Mouse (Mus musculus) ES-CJ7 (cell line): Measurements from ENCODE around the gene Ciao2b.
A peak's percentile ranks its signal among the peaks of the same experiment; 100 is the strongest.
"Not testable (repeated sequence)": the region's sequence is repeated elsewhere in the genome, so short reads cannot be mapped to it uniquely, and the experiment has no call there.

ENCODE experiments used
- DNase-seq: peaks from one replicate; pipeline ENCODE4 v3.0.0; 2011; ENCODE audit warnings: low read depth, low spot score

The Ciao2b gene

GRCm38 (mm10) chr8:104641426-104642323 lies at the start of gene Ciao2b:
Gene Ciao2b, minus strand, starts transcription at chr8:104641965.
- DNase-seq, result peak; percentile 91

- no peak for DNase-seq
Measured at GRCm38 (mm10) chr8:104688433-104688832, 46.7 kb upstream of the Ciao2b start.

GRCm38 (mm10) chr8:104655614-104656013 lies 13.8 kb upstream of the Ciao2b start:
- no peak for DNase-seq

GRCm38 (mm10) chr8:104654984-104655383 lies 13.2 kb upstream of the Ciao2b start:
- DNase-seq, result peak; percentile 97

- not testable (repeated sequence) for DNase-seq
Measured at GRCm38 (mm10) chr8:104644187-104644586, 2.4 kb upstream of the Ciao2b start.

GRCm38 (mm10) chr8:104642324-104642654 lies 524 bp upstream of the Ciao2b start:
- no peak for DNase-seq

GRCm38 (mm10) chr8:104640831-104641370 lies 864 bp downstream of the Ciao2b start:
- no peak for DNase-seq

GRCm38 (mm10) chr8:104640241-104640640 lies 1.5 kb downstream of the Ciao2b start:
- DNase-seq, result no peak

GRCm38 (mm10) chr8:104638010-104638409 lies 3.8 kb downstream of the Ciao2b start:
- DNase-seq, result no peak

GRCm38 (mm10) chr8:104635004-104635710 lies 6.6 kb downstream of the Ciao2b start:
- DNase-seq, result no peak

GRCm38 (mm10) chr8:104633156-104633744 lies 8.5 kb downstream of the Ciao2b start:
- no peak for DNase-seq

- DNase-seq, result no peak
Measured at GRCm38 (mm10) chr8:104632486-104632885, 9.3 kb downstream of the Ciao2b start.

- no peak for DNase-seq
Measured at GRCm38 (mm10) chr8:104631975-104632374, 9.8 kb downstream of the Ciao2b start.

GRCm38 (mm10) chr8:104630981-104631663 lies 10.6 kb downstream of the Ciao2b start, which contains the start of gene Rrad:
Gene Rrad, minus strand, starts transcription at chr8:104631327.
- DNase-seq, result peak; percentile 39

- no peak for DNase-seq
Measured at GRCm38 (mm10) chr8:104630574-104630973, 11.2 kb downstream of the Ciao2b start.

GRCm38 (mm10) chr8:104630111-104630479 lies 11.7 kb downstream of the Ciao2b start:
- no peak for DNase-seq

GRCm38 (mm10) chr8:104629306-104630110 lies 12.3 kb downstream of the Ciao2b start:
- DNase-seq, result no peak

- no peak for DNase-seq
Measured at GRCm38 (mm10) chr8:104628402-104628801, 13.4 kb downstream of the Ciao2b start.

- DNase-seq, result no peak
Measured at GRCm38 (mm10) chr8:104627065-104627740, 14.6 kb downstream of the Ciao2b start.

- DNase-seq, result no peak
Measured at GRCm38 (mm10) chr8:104624161-104624560, 17.6 kb downstream of the Ciao2b start, which contains the start of gene Cdh16. Gene Cdh16, minus strand, starts transcription at chr8:104624396.
